Mouse (Mus musculus): ENCODE data around the gene Ms4a18.

Gene Ms4a18

GRCm38 (mm10) chr19:10980210-10980609 is 37.6 kb downstream of the Ms4a18 start:
- DNase-seq = peak; percentile 29

DNA sequence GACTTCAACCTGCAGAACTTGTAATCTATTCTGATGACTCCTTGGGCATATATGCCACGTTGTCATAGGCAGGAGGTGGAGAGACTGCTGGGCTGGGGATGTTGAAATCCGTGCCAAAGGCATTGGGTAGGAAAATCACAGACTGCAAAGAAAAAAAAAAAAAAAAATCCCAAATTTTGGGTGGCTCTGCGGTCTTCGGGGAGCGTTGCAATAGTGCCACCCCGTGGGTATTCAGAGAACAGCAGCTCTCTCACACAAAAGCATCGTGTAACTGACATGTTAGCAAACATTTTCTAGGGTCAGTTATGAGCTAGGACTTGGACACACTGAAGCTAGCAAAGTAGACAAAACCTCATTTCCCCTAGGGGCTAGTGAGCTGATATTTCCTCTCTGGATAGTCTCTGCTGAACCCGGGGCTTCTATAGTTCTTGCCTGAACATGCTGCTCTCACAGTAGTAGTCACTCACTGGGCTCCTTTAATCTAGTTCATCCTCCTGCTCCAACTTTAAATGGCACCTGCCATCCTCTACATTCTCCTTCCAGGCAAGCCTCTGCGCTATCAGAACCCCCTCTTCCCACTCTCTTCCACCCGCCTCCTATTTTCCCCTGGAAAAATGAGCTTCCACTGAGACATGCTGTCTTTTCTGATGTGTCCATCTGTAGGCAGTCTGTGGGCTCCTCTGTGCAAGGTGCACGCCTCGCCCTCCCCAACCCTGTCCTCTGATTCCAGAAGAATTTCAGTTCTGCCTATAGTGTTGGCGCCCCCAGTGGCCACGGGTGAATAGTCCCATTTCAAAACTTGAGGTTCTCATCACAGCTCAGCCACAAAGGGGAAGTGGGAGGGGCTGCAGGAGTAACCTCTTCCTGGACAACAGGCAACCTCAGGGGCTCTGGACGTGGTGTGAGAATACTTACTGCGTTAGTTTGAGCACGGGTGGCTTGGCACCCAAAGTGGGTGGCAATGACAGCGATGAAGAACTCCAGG is 38.4 kb downstream of the Ms4a18 start:
- peak; percentile 69 for DNase-seq

DNA sequence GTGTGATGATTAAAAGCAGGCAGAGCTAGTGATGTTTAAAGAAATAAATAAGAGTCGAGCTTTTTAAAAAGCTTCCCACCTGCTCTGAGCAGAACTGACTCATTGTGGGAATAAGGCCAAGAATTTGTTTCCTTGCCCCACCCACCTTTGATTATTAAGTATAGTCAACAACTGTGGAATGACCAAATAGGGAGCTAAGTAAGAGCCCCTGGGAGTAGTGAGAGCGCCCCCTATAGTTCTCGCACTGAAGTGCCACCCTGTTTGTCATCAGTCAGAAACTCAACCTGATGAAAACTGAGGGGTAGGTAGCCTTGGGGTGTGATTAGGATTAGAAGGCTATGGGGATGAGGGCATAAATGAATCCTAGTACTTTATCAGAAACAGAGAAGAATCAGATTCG is 41.5 kb downstream of the Ms4a18 start:
- no peak for DNase-seq

DNA sequence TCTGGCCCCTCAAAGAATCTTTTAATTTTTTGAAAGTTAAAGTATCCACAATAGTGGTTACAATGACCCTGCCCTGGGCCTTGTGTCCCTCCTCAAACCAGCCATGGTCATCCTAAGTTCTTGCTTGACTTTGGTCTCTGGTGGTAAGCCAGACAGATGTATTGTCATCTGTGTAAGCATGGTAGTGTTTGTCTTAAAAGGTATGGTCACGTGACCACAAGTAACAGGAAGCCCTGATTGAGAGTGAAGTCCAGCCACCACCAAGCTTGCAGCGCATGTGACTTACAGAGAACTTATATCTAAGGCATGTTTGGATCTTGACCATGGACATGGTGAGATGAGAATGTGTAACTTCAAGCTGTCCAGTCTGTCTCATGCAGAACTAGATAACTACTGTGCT is 42.6 kb downstream of the Ms4a18 start:
- no peak for DNase-seq

GRCm38 (mm10) chr19:10974238-10974865 is 43.5 kb downstream of the Ms4a18 start, which contains the start of gene Ms4a10:
Ms4a10 (minus strand) TSS chr19:10974670.
- DNase-seq = no peak

DNA sequence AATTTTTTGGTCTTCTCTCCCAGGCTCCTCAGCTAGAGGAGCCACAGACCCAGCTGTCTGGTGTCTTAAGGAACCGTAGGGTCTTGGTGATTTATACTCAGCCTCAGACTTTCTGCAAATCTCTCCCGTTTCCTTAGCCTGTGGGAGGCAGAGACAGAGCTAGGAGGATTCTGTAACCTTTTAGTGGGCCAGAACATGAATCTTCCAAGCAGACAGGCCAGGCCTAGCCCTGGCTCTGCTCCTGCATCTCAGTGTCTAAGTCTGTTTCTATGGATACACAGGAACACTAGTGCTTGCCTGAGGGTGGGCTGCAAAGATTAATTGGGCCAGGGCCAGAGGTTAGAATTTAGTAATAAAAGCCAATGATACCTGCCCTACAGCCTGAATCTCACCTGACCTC is 44.6 kb downstream of the Ms4a18 start:
- no peak for DNase-seq

DNA sequence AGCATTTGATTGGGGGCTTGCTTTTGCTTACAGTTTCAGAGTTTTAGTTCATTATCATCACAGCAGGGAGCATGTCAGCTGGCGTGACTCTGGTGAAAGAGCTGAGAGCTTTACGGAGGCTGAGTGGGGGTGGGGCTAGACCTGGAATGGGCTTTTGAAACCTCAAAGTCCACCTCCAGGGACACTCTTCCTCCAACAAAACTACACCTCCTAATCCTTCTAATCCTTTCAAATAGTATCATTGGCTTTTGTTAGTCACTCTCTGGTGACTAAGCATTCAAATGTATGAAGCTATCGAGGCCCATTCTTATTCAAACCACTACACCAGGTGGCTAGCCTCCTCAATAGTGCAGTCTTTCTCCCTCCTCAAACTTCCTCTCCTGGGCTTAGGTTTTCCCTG is 45.2 kb downstream of the Ms4a18 start:
- DNase-seq = no peak

- no peak for DNase-seq
Observed at GRCm38 (mm10) chr19:10970457-10970856, 47.4 kb downstream of the Ms4a18 start.

GRCm38 (mm10) chr19:10968578-10968977 is 49.3 kb downstream of the Ms4a18 start:
- no peak for DNase-seq

GRCm38 (mm10) chr19:10965721-10966120 is 52.1 kb downstream of the Ms4a18 start:
- no peak for DNase-seq

DNA sequence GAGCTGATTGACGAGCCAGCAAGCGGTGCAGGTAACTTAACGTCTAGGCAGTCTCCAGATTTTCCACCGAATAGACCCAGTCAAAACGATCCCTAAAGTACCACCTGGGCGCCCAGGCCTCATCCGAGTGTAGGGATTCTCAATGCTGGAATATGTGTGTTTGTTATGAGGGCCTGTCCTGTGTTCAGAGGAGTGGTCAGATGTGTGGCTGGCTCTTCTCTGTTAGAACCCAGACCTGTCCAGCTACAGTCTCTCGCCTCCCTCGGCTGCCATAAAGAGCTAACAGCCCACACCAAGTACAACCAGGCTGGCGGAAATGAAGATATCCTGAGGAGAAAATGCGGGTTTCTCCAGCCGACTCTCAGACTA is 57.9 kb downstream of the Ms4a18 start:
- no peak for DNase-seq

DNA sequence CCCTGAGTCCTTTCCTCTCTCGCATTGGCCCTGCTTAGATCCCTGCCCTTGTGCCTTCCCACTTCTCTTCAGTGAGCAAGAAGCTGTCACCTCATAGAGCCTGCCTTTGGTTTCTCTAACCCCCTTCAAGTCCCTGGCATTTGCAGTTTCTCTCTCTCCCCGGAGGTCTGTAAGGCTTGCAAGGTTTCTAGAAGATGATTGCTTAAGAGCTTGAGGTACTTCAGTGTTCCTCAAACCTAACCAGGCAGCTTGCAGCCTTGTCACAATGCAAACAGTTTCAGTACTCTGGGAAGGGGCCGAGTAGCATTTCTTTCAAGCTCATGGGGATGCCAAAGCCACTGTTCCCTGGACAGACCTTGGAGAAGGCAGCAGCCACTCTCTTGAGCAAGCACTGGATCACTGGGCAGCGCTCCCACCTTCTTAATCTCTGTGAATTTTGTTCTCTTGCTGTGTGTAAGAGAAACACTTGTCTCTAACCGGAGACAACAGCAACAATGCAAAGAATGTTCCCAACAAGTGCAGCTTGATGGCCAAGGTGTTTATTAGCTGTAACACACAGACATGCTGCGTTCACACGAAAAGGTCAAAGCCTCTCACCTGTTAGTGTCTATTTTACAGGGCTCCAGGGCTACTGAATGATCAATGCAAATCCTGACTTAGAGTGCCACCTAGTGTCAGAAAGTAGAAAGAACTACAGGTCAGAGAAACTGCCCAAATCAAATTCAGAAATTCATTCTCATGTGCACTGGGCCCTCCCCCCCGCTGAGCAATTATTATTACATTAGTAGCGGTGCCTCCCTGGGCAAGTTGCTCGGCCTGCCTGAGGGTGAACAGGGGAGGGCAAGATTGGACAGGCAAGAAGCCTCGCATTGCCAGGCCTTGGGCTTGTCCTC is 58.5 kb downstream of the Ms4a18 start:
- DNase-seq = peak; percentile 42

DNA sequence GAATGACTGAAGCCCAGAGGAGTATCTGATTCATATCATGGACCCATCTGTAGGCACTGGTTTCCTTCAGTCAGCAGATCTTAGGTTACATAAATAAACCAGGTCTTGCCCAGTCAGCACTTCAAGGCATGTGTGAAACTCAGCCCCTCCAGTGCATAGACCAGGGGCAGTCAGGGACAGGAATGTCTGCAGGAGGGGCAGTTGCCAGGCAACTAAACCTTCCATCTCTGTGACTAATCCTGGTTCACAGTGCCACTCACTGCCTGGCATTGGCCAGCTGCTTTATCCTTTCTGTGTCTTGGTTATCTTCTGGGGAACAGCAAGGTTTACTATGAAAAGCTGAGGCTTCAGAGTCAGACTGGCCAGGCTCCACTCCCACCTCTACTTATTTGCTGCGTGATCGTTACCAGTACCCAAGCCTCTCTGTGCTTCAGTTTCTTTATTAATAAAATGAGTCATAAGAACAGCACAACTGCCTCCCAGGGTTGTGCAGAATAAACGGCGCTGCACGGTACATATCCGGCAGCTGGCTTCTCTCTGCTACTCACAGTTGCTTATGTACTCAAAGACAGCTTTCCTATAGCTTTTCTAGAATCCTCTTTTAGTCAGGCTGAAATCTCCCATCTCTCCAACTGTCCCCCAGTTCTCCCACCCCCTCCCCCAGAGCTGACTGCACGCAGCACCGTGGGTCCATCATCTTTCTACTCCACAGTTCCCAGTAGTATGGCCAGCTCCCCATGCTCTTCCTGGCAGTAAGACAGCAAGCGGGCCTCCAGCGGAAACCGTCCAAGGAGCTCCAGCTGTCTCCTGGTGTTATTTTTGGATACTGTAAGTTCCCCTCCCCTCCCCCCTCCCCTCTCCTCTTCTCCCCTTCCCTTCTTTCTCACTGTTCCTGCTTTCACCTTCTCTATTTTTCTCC is 65.6 kb downstream of the Ms4a18 start:
- DNase-seq = no peak

GRCm38 (mm10) chr19:10949558-10949957 is 68.3 kb downstream of the Ms4a18 start:
- DNase-seq = no peak

DNA sequence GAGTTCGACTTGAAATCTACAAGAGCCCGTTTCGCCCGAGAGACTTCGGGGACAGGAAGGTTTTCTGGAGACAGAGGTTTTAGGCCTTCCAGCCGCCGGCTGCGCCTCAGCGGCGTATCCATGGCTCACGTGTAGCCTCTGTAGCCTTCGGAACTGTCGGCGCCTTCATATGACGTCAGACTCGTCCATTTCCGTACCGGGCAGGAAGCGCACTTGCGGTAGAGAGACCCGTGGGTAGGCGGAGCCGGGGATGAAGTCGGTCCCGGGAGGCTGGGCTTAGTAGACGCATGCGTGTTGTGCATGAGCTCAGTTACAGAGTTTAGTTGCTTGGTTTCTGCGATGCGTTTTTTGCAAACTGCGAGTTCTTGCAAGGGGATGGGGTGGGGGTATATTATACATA is 68.7 kb downstream of the Ms4a18 start, which contains the start of gene Ccdc86:
Gene Ccdc86, minus strand, starts transcription at position 155 of the 400 bp plus-strand sequence.
- DNase-seq = peak; percentile 95

DNA sequence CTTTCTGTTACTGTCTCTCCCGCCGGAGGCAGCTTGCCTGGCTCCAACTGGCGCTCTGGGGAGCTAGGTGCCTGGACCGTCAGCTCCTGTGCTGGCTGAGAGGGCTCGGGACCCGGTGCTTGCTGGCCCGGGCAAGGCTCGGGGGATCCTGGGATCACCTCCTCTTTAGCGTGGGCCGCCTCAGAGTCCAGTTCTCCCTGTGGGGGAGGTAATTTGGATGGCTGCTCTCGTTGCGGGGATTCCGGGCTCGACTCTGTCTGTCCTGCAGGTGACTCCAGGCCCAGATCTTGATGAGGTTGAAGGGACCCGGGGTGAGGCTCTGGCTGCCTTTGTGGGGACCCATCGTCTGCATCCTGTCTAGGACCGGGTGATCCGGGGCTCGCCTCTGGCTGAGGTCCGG is 69.4 kb downstream of the Ms4a18 start:
- peak; percentile 45 for DNase-seq

DNA sequence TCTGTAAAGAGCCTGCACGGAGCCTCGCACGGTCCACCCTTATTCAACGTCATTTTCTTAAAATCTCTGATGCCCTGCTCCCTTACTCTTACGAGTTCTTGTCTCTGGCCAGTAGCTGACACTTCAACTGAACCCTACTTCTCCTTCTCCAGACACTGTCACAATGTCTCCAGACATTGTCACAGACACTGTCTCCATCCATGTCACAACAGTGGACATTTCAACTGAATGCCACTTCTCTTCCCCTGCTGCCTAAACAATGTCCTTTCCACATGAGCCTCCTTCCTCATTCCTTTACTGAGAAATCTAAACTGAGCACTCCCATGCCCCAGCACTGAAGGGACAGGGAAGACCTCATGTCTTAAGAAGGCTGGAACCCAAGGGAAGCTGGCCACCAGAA is 70.6 kb downstream of the Ms4a18 start:
- DNase-seq = no peak

All from cerebellum, adult 11-12 months (tissue).